Mouse (Mus musculus): ENCODE data around the gene Gm17374. TPM values are rescaled to one million over a fixed set of nuclear protein-coding genes. Genes with fewer than 3 reads are reported as not detected.
A peak's percentile ranks its signal among the peaks of the same experiment; 100 is the strongest.
"Not testable (repeated sequence)": the region's sequence is repeated elsewhere in the genome, so short reads cannot be mapped to it uniquely, and the experiment has no call there.

The Gm17374 gene
- not detected in 2 replicates for polyA plus RNA-seq (2012; rRNA removed)

DNA sequence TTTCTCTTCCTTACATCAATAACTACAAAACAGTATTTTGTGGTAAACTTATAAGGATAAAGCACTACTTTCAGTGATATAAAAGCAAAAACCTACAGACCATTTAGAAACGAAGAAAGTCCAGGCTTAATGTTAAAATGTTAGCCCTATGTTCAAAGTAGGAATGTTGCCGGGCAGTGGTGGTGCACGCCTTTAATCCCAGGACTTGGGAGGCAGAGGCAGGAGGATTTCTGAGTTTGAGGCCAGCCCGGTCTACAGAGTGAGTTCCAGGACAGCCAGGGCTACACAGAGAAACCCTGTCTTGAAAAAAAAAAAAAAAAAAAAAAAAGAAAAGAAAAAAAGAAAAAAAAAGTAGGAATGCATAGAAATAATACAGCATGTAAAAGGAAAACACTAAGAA lies at the start of gene Gm17374:
TSS of gene Gm17374 (plus strand) at position 301 of the 400 bp plus-strand sequence.
- DNase-seq (ENCODE audit: low spot score), result not testable (repeated sequence)

DNA sequence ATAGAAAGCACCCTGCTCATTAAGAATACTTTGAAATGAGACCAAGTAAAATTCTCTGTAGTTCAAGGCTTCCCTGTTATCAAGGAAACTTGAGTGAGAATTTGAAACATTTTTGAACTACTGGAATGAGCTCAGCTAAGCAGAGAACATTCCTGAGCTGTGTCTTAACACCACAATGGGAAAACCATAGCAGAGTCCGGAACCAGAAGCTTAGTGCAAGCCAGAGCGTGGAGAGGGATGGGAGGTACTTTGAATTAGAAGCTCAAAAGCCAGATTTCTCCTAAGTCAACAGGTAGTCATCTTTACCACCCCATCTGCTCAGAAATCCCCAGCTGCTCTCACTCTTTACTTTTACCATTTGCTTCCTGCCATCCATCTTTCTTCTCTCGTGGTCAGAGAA lies 46.9 kb upstream of the Gm17374 start:
- no peak for DNase-seq (ENCODE audit: low spot score)

DNA sequence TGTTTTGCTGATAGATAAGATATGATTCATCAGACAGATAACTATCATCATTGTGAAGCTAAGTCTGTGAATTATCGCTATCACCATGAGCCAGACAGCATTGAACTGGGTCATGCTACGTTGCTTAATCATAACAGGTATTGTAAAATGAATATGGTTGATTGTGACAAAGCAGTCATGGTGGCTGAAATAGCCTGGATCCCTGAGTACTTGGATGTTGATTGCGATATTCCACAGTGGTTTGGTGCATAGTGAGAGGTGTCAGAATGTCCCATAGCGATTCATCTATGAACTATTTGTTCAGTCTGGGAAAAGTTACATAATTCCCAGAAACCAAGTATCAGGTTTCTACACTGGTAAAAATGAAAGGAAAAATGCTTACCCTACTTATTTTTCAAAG lies 44.2 kb upstream of the Gm17374 start:
- DNase-seq (ENCODE audit: low spot score), result no peak

DNA sequence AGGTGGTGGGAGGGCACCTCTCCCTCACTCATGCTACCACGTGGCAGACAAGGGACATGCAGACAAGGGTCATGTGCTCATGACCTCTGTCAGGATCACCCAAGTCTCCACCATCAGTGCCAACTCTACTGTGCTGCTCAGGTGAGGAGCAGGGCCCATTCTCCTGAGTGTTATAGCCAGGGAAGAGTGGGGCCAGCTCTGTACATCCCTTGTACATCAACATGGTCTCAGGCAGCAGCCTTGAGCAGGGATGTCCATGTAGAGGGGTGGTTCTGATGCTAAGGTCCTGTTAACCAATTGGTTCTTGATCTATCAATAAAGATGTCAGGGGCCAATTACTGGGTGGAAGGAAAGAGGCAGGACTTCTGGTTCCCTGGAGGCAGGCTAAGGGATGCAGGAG lies 42.9 kb upstream of the Gm17374 start:
- no peak for DNase-seq (ENCODE audit: low spot score)

DNA sequence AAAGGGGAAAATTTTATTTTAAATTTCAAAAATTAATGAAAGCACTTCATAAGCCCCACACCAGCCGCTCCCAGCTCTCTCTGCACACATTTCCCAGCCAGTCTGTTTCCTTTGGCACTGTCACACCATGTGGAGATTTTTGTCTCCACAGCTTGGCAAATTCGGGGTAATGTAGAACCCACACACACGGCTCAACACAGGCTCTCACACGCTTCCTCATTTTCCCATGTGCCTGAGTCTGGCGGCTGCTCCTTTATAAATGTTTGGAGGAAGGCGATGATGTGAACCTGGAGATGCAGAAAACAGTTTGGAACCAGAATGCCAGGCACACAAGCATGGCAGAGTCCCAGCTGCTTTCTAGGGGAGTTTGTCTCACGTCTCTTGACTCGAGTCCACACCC lies 38.0 kb upstream of the Gm17374 start:
- no peak for DNase-seq (ENCODE audit: low spot score)

DNA sequence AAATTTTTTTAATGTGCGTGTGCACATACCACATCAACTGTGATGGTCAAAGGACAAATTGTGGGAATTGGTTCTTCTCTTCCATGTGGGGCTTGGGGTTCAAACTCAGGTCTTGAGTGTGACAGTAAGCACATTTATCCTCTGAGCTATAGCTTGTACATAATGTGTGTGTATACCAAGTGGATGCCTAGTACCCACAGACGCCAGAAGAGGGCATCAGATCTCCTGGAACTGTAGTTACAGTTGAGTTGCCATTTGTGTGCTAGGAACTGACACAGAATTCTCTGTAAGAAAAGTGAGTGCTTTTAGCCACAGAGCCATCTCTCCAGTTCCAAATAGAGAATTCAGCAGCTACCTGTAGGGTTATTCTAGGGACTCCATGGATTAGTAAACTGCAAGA lies 26.3 kb upstream of the Gm17374 start:
- no peak for DNase-seq (ENCODE audit: low spot score)

DNA sequence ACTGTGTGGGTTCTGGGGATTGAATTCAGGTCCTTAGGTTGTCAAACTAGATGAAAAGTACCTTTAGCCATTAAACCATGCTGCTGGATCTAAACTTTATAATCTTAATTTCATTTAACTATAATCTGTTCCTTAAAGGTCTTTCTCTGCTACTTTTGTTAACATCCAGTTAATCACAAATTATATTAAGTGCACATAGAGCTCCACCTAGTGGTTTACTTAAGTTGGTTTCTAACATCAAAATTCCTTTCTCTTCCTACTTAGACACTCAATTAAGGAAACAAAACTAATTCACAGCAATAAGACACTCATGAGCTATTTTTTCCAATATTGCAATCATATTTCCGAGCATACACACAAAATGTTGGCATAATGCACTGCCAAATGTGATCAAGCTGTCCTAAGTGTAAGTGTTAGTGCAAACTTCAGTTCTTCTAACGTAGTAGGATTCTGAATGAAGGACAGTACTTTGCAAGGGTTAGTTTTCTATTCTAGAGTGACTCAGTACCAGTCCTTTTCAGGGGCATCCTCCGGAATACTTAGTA lies 7.4 kb downstream of the Gm17374 start:
- DNase-seq (ENCODE audit: low spot score), result no peak

DNA sequence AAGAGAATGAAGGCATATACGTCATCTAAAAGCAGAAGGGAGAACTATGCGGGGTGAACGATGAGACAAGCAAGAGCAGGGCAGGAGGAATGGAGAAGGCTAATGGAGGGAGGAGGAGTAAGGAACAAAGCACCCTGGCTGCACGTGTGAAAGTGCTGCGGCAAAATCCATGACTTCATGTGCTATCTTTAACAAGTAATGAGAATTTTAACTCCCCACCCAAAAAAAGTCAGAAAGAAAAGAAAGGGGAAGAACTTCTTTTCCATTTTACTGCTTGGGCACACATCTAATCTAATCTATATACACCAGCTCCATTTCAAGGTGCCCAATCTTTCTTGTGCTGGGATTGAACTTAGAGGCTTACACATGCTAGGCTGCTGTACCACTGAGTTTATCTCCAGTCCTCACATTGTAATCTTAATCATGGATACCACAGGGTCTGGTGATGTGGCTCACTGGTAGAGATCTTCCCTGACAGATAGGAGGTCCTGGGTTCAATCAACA lies 11.6 kb downstream of the Gm17374 start:
- no peak for DNase-seq (ENCODE audit: low spot score)

DNA sequence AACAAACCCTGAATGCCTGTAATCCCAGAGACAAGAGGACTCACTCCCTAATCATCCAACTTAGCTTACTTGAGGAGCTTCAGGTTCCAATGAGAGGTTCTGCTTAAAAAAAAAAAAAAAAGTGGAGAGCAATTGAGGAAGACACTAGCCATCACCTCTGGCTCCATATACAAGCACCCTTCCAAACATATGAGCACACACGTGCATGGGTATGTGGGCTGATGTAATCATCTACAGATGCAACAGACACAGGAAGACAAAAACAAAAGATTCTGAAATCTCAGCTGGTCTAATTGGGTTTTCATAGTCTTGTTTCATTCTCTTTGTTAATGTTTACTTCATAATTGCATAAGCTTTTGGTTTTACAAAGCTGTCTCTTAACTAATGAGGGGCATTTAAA lies 17.2 kb downstream of the Gm17374 start:
- no peak for DNase-seq (ENCODE audit: low spot score)

DNA sequence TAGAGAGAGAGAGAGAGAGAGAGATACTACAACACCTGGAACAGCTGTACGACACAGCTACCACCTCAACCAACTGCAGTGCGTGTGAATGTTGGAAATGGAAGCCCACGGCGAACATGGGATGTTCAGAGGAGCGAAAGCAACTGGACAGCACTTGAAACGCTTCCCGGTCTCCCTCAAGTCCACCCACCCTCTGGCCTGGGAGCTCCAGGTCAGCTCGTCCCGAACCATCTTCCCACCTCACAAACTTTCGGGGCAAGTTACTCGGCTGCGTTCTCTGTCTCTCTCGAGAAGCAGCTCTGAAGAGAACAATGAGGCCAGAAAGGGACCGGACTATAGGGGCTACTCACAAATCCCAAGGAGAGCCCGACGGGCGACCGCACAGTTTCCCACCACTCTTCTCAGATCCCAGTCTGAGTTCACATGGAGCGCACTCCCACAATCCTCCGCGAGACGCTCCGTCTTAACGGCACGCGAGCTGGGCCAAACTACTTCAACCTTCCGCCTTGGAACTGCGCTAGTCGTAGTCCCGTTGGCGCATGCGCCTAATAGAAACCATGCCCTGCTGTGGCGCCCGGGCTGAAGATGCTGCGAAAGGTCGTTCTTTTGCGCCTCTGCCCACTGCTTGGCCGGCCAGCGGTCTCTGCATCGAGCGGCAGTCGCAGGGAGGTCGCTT lies 18.4 kb downstream of the Gm17374 start, which contains the start of the genes Esf1 and Ndufaf5:
TSS of gene Esf1 (minus strand) at position 438 of the 676 bp plus-strand sequence.
TSS of gene Ndufaf5 (plus strand) at position 523 of the 676 bp plus-strand sequence.
- peak; percentile 97 for DNase-seq (ENCODE audit: low spot score)

DNA sequence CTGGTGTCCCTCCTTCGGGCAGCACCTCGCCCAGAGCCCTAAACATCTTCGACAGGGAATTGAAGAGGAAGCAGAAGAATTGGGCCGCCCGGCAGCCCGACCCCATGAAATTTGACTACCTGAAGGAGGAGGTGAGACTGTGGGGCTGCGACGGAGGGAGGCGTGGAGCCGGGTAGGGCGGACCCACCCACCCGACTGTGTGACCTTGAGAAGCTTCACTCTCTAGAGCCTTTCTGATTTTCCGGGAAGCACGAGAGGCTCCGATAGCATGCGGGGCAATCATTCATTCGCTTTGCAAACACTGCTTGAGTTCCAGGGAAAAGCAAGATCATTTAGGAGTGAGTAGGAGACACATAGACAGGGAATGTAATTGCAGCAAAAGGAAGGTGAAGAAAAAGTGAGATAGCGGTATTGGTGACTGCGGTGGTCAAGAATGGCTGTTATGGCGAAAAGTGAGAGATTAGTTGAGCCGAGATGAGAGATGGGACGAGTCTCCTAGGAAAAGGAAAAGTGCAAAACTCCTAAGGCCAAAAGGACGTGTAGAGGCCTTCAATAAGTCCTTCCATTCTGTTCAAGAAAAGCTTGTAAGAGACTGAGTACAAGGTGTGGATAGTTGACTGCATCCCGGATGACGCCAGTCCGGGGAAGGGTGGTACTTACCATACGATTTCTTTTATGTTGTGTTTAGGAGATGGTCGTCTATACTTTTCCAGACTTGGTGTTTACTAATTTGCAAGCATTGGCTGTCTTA lies 19.1 kb downstream of the Gm17374 start:
- no peak for DNase-seq (ENCODE audit: low spot score)

DNA sequence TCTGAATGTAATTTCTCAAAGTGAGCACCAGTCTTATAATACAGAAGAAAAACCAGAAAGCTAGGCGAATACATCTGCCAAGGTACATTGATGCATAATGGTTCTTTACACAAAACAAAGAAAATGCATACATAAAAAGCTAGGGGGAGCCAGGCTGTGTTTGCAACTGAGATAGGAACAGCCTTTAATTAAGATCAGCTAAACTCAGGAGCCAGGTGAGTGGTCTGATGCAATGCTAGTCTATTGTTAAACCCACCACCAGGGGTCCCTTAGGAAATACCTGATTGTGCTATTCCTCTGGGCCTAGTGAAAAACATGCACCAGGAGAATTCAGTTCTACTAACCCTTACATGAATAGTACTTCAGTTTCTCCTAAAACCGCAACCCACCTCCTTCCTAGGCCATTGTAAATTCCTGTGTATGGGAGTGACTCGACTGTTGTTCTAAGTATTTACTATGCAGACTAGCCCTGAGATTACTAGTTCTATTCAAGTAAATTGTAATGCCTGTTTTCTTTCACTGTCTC lies 33.9 kb downstream of the Gm17374 start:
- DNase-seq (ENCODE audit: low spot score), result not testable (repeated sequence)

DNA sequence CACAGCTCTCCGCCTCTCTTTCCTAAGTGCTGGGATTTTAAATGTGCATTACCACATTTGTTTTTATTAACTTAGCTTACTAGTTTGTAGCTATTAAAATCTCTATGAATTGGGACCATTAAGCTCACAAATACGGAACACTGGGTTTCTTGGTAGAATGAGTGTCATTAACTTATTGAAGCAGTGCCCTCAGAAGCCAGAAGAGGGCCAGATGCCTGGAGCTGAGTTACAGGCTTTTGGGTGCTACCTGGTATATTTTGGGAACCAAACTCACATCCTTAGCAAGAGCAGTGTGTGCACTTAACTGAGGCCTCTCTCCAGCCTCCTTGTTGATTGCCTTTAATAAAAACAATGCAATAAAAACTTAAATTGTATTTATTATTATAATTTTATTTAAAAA lies 48.9 kb downstream of the Gm17374 start:
- no peak for DNase-seq (ENCODE audit: low spot score)

DNA sequence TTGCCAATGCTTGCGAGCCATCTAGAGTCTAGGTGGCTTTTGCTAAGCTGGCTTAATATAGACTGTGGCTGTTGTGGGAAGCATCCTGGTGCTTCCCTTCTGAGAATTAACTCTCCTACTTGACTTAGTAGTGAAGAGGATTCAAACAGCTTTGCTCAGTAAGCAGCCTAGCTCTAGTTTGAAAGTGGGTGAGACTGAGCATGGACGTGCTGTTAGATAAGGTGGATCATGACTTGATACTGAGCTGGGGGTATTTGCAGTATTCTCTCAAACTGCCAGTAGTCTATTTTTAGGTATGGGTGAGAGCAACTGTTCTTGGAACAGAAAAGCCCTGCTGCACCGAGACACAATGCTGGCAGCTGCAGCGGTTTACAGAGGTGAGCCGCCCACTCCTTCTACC lies 50.7 kb downstream of the Gm17374 start:
- DNase-seq (ENCODE audit: low spot score), result no peak

Other genes with a start within 250 kb of the Gm17374 start
- gene Tasp1, start 85.2 kb upstream of the Gm17374 start, polyA plus RNA-seq (2012; rRNA removed), result 9.6 and 9.7 TPM in 2 replicates
- 5.9 and 9.5 TPM in 2 replicates for gene Esf1, start 18.5 kb downstream of the Gm17374 start, polyA plus RNA-seq (2012; rRNA removed)
- 13.5 and 14.3 TPM in 2 replicates for gene Ndufaf5, start 18.6 kb downstream of the Gm17374 start, polyA plus RNA-seq (2012; rRNA removed)
- gene Sel1l2, start 237.7 kb downstream of the Gm17374 start, polyA plus RNA-seq (2012; rRNA removed), result not detected in 2 replicates
- gene Macrod2, start 243.3 kb downstream of the Gm17374 start, polyA plus RNA-seq (2012; rRNA removed), result 3.5 and 4.4 TPM in 2 replicates